Mouse (Mus musculus) forebrain, embryonic 15.5 days (tissue): ENCODE measurements around the gene Iltifb. TPM values are rescaled to one million over a fixed set of nuclear protein-coding genes. Genes with fewer than 3 reads are reported as not detected.
A peak's percentile ranks its signal among the peaks of the same experiment; 100 is the strongest.
"Not testable (repeated sequence)": the region's sequence is repeated elsewhere in the genome, so short reads cannot be mapped to it uniquely, and the experiment has no call there.

Experiments used
- ATAC-seq: fragments of 200-750 bp; cut with Nextera tagmentation; replicated peaks from 2 replicates; pipeline ENCODE4 v1.8.0; 2017; ENCODE audit warnings: mild to moderate bottlenecking, moderate TSS enrichment, moderate library complexity
- H3K27ac ChIP-seq: fragments of 300-500 bp; sonication (generic); replicated peaks from 2 replicates; pipeline ENCODE4 v1.5.1; 2015; ENCODE audit warnings: mild to moderate bottlenecking, inconsistent platforms
- H3K27me3 ChIP-seq: fragments of 300-500 bp; sonication (generic); 2 replicates; pipeline ENCODE4 v1.6.1; 2015; ENCODE audit warnings: inconsistent platforms
- H3K36me3 ChIP-seq: fragments of 300-500 bp; sonication (generic); 2 replicates; pipeline ENCODE4 v1.6.1; 2015; ENCODE audit warnings: mild to moderate bottlenecking, inconsistent platforms
- H3K4me1 ChIP-seq: fragments of 300-500 bp; sonication (generic); 2 replicates; pipeline ENCODE4 v1.6.1; 2015; ENCODE audit warnings: inconsistent platforms
- H3K4me2 ChIP-seq: fragments of 300-500 bp; sonication (generic); replicated peaks from 2 replicates; pipeline ENCODE4 v1.6.1; 2015; ENCODE audit warnings: mild to moderate bottlenecking, inconsistent platforms
- H3K4me3 ChIP-seq: fragments of 300-500 bp; sonication (generic); 2 replicates; pipeline ENCODE4 v1.5.1; 2015; ENCODE audit warnings: mild to moderate bottlenecking, inconsistent platforms
- H3K9ac ChIP-seq: fragments of 300-500 bp; sonication (generic); replicated peaks from 2 replicates; pipeline ENCODE4 v1.6.1; 2015; ENCODE audit warnings: mild to moderate bottlenecking, inconsistent platforms
- H3K9me3 ChIP-seq: fragments of 300-500 bp; sonication (generic); 2 replicates; pipeline ENCODE4 v1.6.1; 2016; ENCODE audit warnings: inconsistent platforms
- WGBS: fragments of 180-500 bp; shearing (Covaris S2); methylation state at CpG from one replicate; pipeline ENCODE4 v1.1.7; 2015; ENCODE audit warnings: mixed read lengths; 5-methylcytosine and 5-hydroxymethylcytosine counted together
- polyA plus RNA-seq: library from polyadenylated mRNA; unstranded; fragments of >200 nt; fragmentation: Nextera tagmentation; extraction: Ambion mirVana; gene quantifications from 2 replicates; pipeline ENCODE4 v1.2.1, GENCODE M21; 2015

Gene Iltifb
- polyA plus RNA-seq, 1 experiment from 2014 or later, result not detected

- no peak overlapping the region for H3K9ac ChIP-seq
- H3K27me3 ChIP-seq, result no peaks in the 10 kb centered on the region
- H3K4me2 ChIP-seq, result no peak overlapping the region
- H3K9me3 ChIP-seq, result no peaks in the 10 kb centered on the region
- peak; percentile 76 for ATAC-seq
- no peak overlapping the region for H3K27ac ChIP-seq
- no peaks in the 10 kb centered on the region for H3K36me3 ChIP-seq
- WGBS, result 37% methylated on average over 10 of the region's 10 CpGs
- peaks cover 10% of the 10 kb centered on the region; the same call in 1 of the 2 replicates for H3K4me1 ChIP-seq
- no peak overlapping the region for H3K4me3 ChIP-seq
Measured at GRCm38 (mm10) chr10:118250852-118251295, 44.0 kb downstream of the Iltifb start.

- not testable (repeated sequence) for ATAC-seq, H3K9ac ChIP-seq
- 59% methylated on average over 11 of the region's 11 CpGs for WGBS
Measured at GRCm38 (mm10) chr10:118249006-118249595, 45.7 kb downstream of the Iltifb start.

GRCm38 (mm10) chr10:118240680-118241079 is 54.2 kb downstream of the Iltifb start, which contains the start of gene Gm32717:
Gene Gm32717 (minus strand): TSS chr10:118240780.
- not testable (repeated sequence) for H3K27ac ChIP-seq, H3K4me1 ChIP-seq, H3K9ac ChIP-seq, H3K4me3 ChIP-seq, H3K9me3 ChIP-seq, H3K4me2 ChIP-seq, H3K27me3 ChIP-seq, ATAC-seq, H3K36me3 ChIP-seq
- no CpG with 5 or more reads among the region's 13 CpGs for WGBS

More at GRCm38 (mm10) chr10:118249006-118249595, 45.7 kb downstream of the Iltifb start:
- H3K27me3 ChIP-seq, H3K4me2 ChIP-seq, H3K4me1 ChIP-seq, H3K27ac ChIP-seq, H3K9me3 ChIP-seq, H3K4me3 ChIP-seq, H3K36me3 ChIP-seq: not testable (repeated sequence)

Other genes with a start within 250 kb of the Iltifb start
- gene Mdm1, start 153.2 kb downstream of the Iltifb start, polyA plus RNA-seq, result 38.7 and 42.8 TPM in 2 replicates
- gene Il22, start 90.1 kb downstream of the Iltifb start, polyA plus RNA-seq, result not detected in 2 replicates
- gene Gm32717, start 54.3 kb downstream of the Iltifb start, polyA plus RNA-seq, result 0.18 and 0.20 TPM in 2 replicates
- 0.18 and 0.20 TPM in 2 replicates for gene Gm32802, start 36.4 kb downstream of the Iltifb start, polyA plus RNA-seq
- not detected in 2 replicates for gene Gm9040, start 31.9 kb upstream of the Iltifb start, polyA plus RNA-seq
- not detected in 2 replicates for gene Gm9044, start 37.4 kb upstream of the Iltifb start, polyA plus RNA-seq
- gene Gm9045, start 42.8 kb upstream of the Iltifb start, polyA plus RNA-seq, result not detected in 2 replicates
- not detected in 2 replicates for gene Gm9046, start 48.2 kb upstream of the Iltifb start, polyA plus RNA-seq
- 0.08 TPM in 1 of 2 replicates, not detected in the other for gene Gm9048, start 53.6 kb upstream of the Iltifb start, polyA plus RNA-seq
- not detected in 2 replicates for gene Gm9049, start 59.1 kb upstream of the Iltifb start, polyA plus RNA-seq
- not detected in 2 replicates for gene Ifng, start 146.0 kb upstream of the Iltifb start, polyA plus RNA-seq